Mouse (Mus musculus) cerebellum, adult 2 months (tissue): Measurements from ENCODE around the gene Txnrd3.

Experiments
- CTCF ChIP-seq: fragments of 200-500 bp; IDR thresholded peaks from 2 replicates; pipeline ENCODE4 v1.5.1; 2011; ENCODE audit warnings: low read depth, mild to moderate bottlenecking, control low read depth, low read length, moderate library complexity, borderline replicate concordance; ENCODE audit not compliant: insufficient read depth
- POLR2A ChIP-seq: fragments of 200-500 bp; IDR thresholded peaks from 2 replicates; pipeline ENCODE4 v1.6.1; 2011; ENCODE audit warnings: low read length, control low read depth, borderline replicate concordance; ENCODE audit not compliant: insufficient read depth

- no peak for TF ChIP-seq CTCF
- no peak for TF ChIP-seq POLR2A
These were observed 29.0 kb upstream of the Txnrd3 start for GRCm38 (mm10) chr6:89614596-89615372.
